Mouse (Mus musculus) embryonic facial prominence, embryonic 11.5 days (tissue): Measurements from ENCODE around the gene Tmem145. TPM values are rescaled to one million over a fixed set of nuclear protein-coding genes. Genes with fewer than 3 reads are reported as not detected.

Experiments
- ATAC-seq: fragments of 200-750 bp; cut with Nextera tagmentation; replicated peaks from 2 replicates; pipeline ENCODE4 v1.8.0; 2017; ENCODE audit warnings: low read depth; ENCODE audit not compliant: insufficient number of reproducible peaks, low FRiP score, low TSS enrichment
- DNase-seq: peaks from one replicate; pipeline ENCODE4 v3.0.0-alpha.2; 2015; ENCODE audit warnings: low spot score
- H3K27ac ChIP-seq: fragments of 300-500 bp; sonication (generic); replicated peaks from 2 replicates; pipeline ENCODE4 v1.5.1; 2014; ENCODE audit warnings: mild to moderate bottlenecking, low read depth, low read length, control low read depth
- H3K27me3 ChIP-seq: fragments of 300-500 bp; sonication (generic); 2 replicates; pipeline ENCODE4 v1.6.1; 2014; ENCODE audit warnings: mild to moderate bottlenecking, low read length, moderate library complexity, mixed read lengths; ENCODE audit not compliant: control insufficient read depth, insufficient read depth
- H3K36me3 ChIP-seq: fragments of 300-500 bp; sonication (generic); replicated peaks from 2 replicates; pipeline ENCODE4 v1.6.1; 2014; ENCODE audit warnings: low read depth, mild to moderate bottlenecking, low read length, moderate library complexity, mixed read lengths; ENCODE audit not compliant: control insufficient read depth, insufficient read depth
- H3K4me1 ChIP-seq: fragments of 300-500 bp; sonication (generic); 2 replicates; pipeline ENCODE4 v1.6.1; 2014; ENCODE audit warnings: low read length, mixed read lengths; ENCODE audit not compliant: control insufficient read depth, insufficient read depth
- H3K4me2 ChIP-seq: fragments of 300-500 bp; sonication (generic); 2 replicates; pipeline ENCODE4 v1.6.1; 2014; ENCODE audit warnings: low read depth, mild to moderate bottlenecking, control low read depth, low read length, moderate library complexity
- H3K4me3 ChIP-seq: fragments of 300-500 bp; sonication (generic); 2 replicates; pipeline ENCODE4 v1.5.1; 2014; ENCODE audit warnings: low read depth, low read length, control low read depth
- H3K9ac ChIP-seq: fragments of 300-500 bp; sonication (generic); replicated peaks from 2 replicates; pipeline ENCODE4 v1.6.1; 2014; ENCODE audit warnings: mild to moderate bottlenecking, control low read depth, low read length
- H3K9me3 ChIP-seq: fragments of 300-500 bp; sonication (generic); replicated peaks from 2 replicates; pipeline ENCODE4 v1.6.1; 2016; ENCODE audit warnings: mild to moderate bottlenecking, low read length, inconsistent platforms, mixed read lengths; ENCODE audit not compliant: control insufficient read depth
- WGBS: fragments of 180-500 bp; shearing (Covaris S2); extraction: QIAGEN DNeasy Blood & Tissue Kit; methylation state at CpG from one replicate; pipeline ENCODE4 v1.1.7; 2014; 5-methylcytosine and 5-hydroxymethylcytosine counted together
- polyA plus RNA-seq: library from polyadenylated mRNA; unstranded; fragments of >200 nt; fragmentation: Nextera tagmentation; extraction: Ambion mirVana; gene quantifications from 2 replicates; pipeline ENCODE4 v1.2.1, GENCODE M21; 2014

The Tmem145 gene
- polyA plus RNA-seq, 1 experiment from 2014 or later = 0.91 TPM

DNA sequence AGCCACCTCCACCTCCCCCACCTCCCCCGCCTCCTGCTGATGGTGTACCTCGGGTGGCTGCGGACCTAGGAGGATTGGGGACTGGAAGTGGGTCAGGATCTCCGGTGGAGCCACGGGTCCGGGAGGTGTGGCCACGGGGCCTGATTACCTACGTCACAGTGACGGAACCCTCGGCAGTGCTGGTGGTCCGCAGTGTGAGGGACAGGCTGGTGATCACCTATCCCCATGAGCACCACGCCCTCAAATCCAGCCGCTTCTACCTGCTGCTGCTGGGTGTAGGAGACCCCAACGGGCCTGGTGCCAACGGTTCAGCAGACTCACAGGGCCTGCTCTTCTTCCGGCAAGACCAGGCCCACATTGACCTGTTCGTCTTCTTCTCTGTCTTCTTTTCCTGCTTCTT is 57.7 kb downstream of the Tmem145 start:
- Histone ChIP-seq H3K27me3 (peaks cover 17% of the 10 kb centered on the region), H3K27ac (no peak overlapping the region), H3K4me2 (no peak overlapping the region), H3K4me1 (peaks cover 3% of the 10 kb centered on the region; the same call in 1 of the 2 replicates), H3K4me3 (no peak overlapping the region), H3K9me3 (no peaks in the 10 kb centered on the region), H3K9ac (no peak overlapping the region), H3K36me3 (peaks cover 15% of the 10 kb centered on the region)
- no peak for ATAC-seq
- no peak for DNase-seq
- 93% methylated on average over 17 of the region's 17 CpGs for WGBS

Other genes with a start within 250 kb of the Tmem145 start
- gene Grik5, start 233.8 kb upstream of the Tmem145 start, polyA plus RNA-seq = 5.7 and 7.5 TPM in 2 replicates
- gene Zfp574, start 233.5 kb upstream of the Tmem145 start, polyA plus RNA-seq = 17.2 and 22.0 TPM in 2 replicates
- 4.2 and 9.8 TPM in 2 replicates for gene Pou2f2, start 126.4 kb upstream of the Tmem145 start, polyA plus RNA-seq
- gene Dedd2, start 85.5 kb upstream of the Tmem145 start, polyA plus RNA-seq = 7.7 and 7.9 TPM in 2 replicates
- 2.5 and 3.5 TPM in 2 replicates for gene Zfp526, start 84.7 kb upstream of the Tmem145 start, polyA plus RNA-seq
- gene Gsk3a, start 68.3 kb upstream of the Tmem145 start, polyA plus RNA-seq = 12.6 and 15.7 TPM in 2 replicates
- gene Erf, start 55.3 kb upstream of the Tmem145 start, polyA plus RNA-seq = 19.4 and 22.6 TPM in 2 replicates
- 26.6 and 27.0 TPM in 2 replicates for gene Cic, start 38.4 kb upstream of the Tmem145 start, polyA plus RNA-seq
- 287 and 312 TPM in 2 replicates for gene Pafah1b3, start 8.1 kb upstream of the Tmem145 start, polyA plus RNA-seq
- gene Prr19, start 4.7 kb upstream of the Tmem145 start, polyA plus RNA-seq = 1.6 TPM in 2 replicates
- gene Megf8, start 11.1 kb downstream of the Tmem145 start, polyA plus RNA-seq = 8.7 and 10.8 TPM in 2 replicates
- gene Cnfn, start 63.6 kb downstream of the Tmem145 start, polyA plus RNA-seq = 0.60 TPM in 1 of 2 replicates, not detected in the other
- 2.9 and 3.6 TPM in 2 replicates for gene Lipe, start 92.6 kb downstream of the Tmem145 start, polyA plus RNA-seq
- not detected in 2 replicates for gene Cxcl17, start 106.8 kb downstream of the Tmem145 start, polyA plus RNA-seq
- 1.1 and 1.3 TPM in 2 replicates for gene Ceacam1, start 171.5 kb downstream of the Tmem145 start, polyA plus RNA-seq
- gene Ceacam2, start 233.8 kb downstream of the Tmem145 start, polyA plus RNA-seq = not detected in 2 replicates